Mouse (Mus musculus) kidney, adult 2 months (tissue): ENCODE measurements around the gene Mtg2. TPM values are rescaled to one million over a fixed set of nuclear protein-coding genes. Genes with fewer than 3 reads are reported as not detected.

Experiments
- DNase-seq: peaks from one replicate; pipeline ENCODE4 v3.0.0; 2021
- H3K27ac ChIP-seq: fragments of 200-500 bp; 2 replicates; pipeline ENCODE4 v1.5.1; 2012; ENCODE audit warnings: low read depth, low read length, control low read depth, inconsistent platforms; ENCODE audit not compliant: insufficient read depth
- H3K27me3 ChIP-seq: fragments of 200-500 bp; replicated peaks from 2 replicates; pipeline ENCODE4 v1.6.1; 2012; ENCODE audit warnings: mild to moderate bottlenecking, moderate library complexity, low read length, inconsistent platforms; ENCODE audit not compliant: control insufficient read depth, insufficient read depth
- H3K36me3 ChIP-seq: fragments of 200-500 bp; 2 replicates; pipeline ENCODE4 v1.6.1; 2012; ENCODE audit warnings: mild to moderate bottlenecking, moderate library complexity, low read length, inconsistent platforms; ENCODE audit not compliant: control insufficient read depth, insufficient read depth
- H3K4me1 ChIP-seq: fragments of 200-500 bp; 2 replicates; pipeline ENCODE4 v1.6.1; 2011; ENCODE audit warnings: low read length; ENCODE audit not compliant: control insufficient read depth, insufficient read depth
- H3K4me3 ChIP-seq: fragments of 200-500 bp; 2 replicates; pipeline ENCODE4 v1.5.1; 2011; ENCODE audit warnings: mild to moderate bottlenecking, low read depth, low read length, control low read depth; ENCODE audit not compliant: insufficient read depth
- CTCF ChIP-seq: fragments of 200-500 bp; conservative IDR thresholded peaks from 2 replicates; pipeline ENCODE4 v1.5.1; 2011; ENCODE audit warnings: low read depth, mild to moderate bottlenecking, control low read depth, low read length, moderate library complexity, mixed read lengths; ENCODE audit not compliant: insufficient read depth, insufficient read length
- POLR2A ChIP-seq: fragments of 200-500 bp; IDR thresholded peaks from one replicate; pipeline ENCODE4 v1.6.1; 2011; ENCODE audit warnings: low read depth, low read length, control low read depth
- WGBS: fragments of 180-500 bp; shearing (Covaris S2); methylation state at CpG from one replicate; pipeline ENCODE4 v1.1.7; 2018; 5-methylcytosine and 5-hydroxymethylcytosine counted together
- polyA plus RNA-seq: library from polyadenylated mRNA; depleted of rRNA; stranded (reverse); fragments of >200 nt; gene quantifications from 2 replicates; pipeline ENCODE4 v1.2.3, GENCODE M21; 2012

Gene Mtg2
- polyA plus RNA-seq, 1 experiment = 26.2 TPM

- no peak overlapping the region for H3K27ac ChIP-seq
- TF ChIP-seq CTCF (0 out of 2 replicates have a peak, but pooled peaks have one; percentile 19), POLR2A (no peak)
- H3K36me3 ChIP-seq = no peaks in the 10 kb centered on the region
- 0 out of 2 replicates have a peak, but pooled peaks cover 3% of the 10 kb centered on the region for H3K4me1 ChIP-seq
- H3K4me3 ChIP-seq = no peak overlapping the region
- no peak for DNase-seq
- WGBS = 80% methylated on average over 4 of the region's 4 CpGs
- peaks cover 1% of the 10 kb centered on the region; the same call in 1 of the 2 replicates for H3K27me3 ChIP-seq
These were observed 36.7 kb downstream of the Mtg2 start for GRCm38 (mm10) chr2:180107081-180107480.

DNA sequence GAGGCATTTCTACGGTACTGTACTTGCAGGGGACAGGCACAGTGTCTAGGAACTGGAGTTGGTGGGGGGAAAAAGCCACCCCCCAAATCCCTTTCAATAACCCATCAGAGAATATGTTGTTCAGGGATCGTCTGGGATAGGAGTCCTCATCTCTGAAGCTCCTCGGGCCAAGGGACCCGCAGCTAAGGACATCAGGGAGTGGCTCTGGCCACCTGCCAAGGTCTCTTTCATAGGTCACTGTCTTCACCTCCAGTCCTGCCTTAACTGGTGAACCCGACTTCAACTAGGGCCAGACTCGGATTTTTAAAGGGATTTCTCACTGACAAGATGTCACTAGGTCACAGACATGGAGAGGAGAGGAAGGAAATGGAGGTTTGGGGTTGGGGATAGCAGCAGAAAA, 37.9 kb downstream of the Mtg2 start:
- WGBS = 35% methylated on average over 6 of the region's 6 CpGs
- TF ChIP-seq POLR2A = no peak
- TF ChIP-seq CTCF = no peak

GRCm38 (mm10) chr2:180113909-180114890, 43.8 kb downstream of the Mtg2 start:
- peak; percentile 41 for DNase-seq
- Histone ChIP-seq H3K4me3 (no peak overlapping the region), H3K27me3 (no peaks in the 10 kb centered on the region), H3K27ac (no peak overlapping the region), H3K4me1 (peaks cover 8% of the 10 kb centered on the region), H3K36me3 (no peaks in the 10 kb centered on the region)
- 57% methylated on average over 17 of the region's 17 CpGs for WGBS
- TF ChIP-seq CTCF = no peak; the same call in 1 of the 2 replicates
- no peak for TF ChIP-seq POLR2A

More for the DNA sequence above, 37.9 kb downstream of the Mtg2 start:
- Histone ChIP-seq H3K27ac (no peak overlapping the region), H3K4me1 (0 out of 2 replicates have a peak, but pooled peaks cover 3% of the 10 kb centered on the region), H3K4me3 (no peak overlapping the region), H3K36me3 (no peaks in the 10 kb centered on the region), H3K27me3 (no peaks in the 10 kb centered on the region)
- no peak for DNase-seq

DNA sequence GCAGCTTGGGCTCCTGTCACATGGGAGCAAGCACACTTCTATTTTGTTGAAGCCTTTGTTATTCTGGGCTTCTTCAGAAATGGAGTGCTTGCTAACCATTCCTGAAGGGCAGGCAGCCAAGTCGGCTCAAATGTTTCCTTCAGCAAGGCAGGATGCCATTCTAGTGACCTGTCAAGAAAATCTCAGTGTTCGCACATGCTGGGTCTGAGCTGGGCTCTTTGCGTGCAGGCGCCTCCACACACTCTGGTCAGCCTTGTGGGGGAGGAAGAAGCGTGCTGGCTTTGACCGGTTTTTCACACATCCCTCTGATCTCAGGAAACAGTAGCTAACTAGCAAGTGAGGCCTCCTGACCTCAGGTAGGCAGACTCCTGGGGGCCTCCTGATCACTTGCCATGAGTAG, 44.9 kb downstream of the Mtg2 start:
- Histone ChIP-seq H3K27ac (no peak overlapping the region), H3K27me3 (no peaks in the 10 kb centered on the region), H3K4me1 (peaks cover 12% of the 10 kb centered on the region), H3K36me3 (no peaks in the 10 kb centered on the region), H3K4me3 (no peak overlapping the region)
- WGBS = 14% methylated on average over 6 of the region's 6 CpGs
- TF ChIP-seq CTCF = no peak
- TF ChIP-seq POLR2A = no peak
- peak; percentile 65 for DNase-seq

DNA sequence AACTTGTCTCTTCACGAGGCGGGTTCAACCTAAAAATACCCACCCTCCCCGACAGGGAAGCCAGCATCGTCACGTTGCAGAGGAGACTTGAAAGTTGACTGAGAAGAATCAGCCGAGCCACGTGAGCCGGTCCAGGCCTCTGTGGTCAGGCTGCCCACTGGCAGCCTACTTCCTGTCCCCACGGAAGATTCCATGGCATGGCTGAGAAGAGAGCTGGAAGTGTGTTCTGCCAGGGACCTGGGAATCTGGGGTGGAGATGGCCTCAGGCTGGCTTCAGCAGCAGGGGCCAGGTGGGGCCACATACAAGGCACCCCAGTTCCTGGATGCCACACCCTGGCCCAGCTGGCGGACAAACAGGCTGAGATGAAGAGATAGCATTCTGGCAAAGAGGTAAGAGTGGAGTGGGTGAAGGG, 45.7 kb downstream of the Mtg2 start:
- peaks cover 12% of the 10 kb centered on the region for H3K4me1 ChIP-seq
- H3K36me3 ChIP-seq = no peaks in the 10 kb centered on the region
- no peaks in the 10 kb centered on the region for H3K27me3 ChIP-seq
- TF ChIP-seq POLR2A = no peak
- no peak for TF ChIP-seq CTCF
- DNase-seq = no peak
- H3K27ac ChIP-seq = no peak overlapping the region
- 66% methylated on average over 10 of the region's 10 CpGs for WGBS
- no peak overlapping the region for H3K4me3 ChIP-seq

- Histone ChIP-seq H3K27me3 (no peaks in the 10 kb centered on the region), H3K27ac (no peak overlapping the region), H3K36me3 (no peaks in the 10 kb centered on the region), H3K4me1 (peaks cover 12% of the 10 kb centered on the region), H3K4me3 (no peak overlapping the region)
- 87% methylated on average over 8 of the region's 8 CpGs for WGBS
- no peak for DNase-seq
- TF ChIP-seq CTCF (no peak), POLR2A (no peak)
These were observed 46.5 kb downstream of the Mtg2 start for GRCm38 (mm10) chr2:180116741-180117484.
